8 mouse cellular contexts compared by ENCODE assay signal in genomic region chr9:41581152-41581551, GRCm38 (mm10).
DNase-seq lines count a peak whose midpoint lies in the region; ATAC-seq and TF ChIP-seq lines count a peak whose summit lies in the region.

No protein-coding gene starts in this region.

- WGBS in cerebellum, adult 2 months, result 5% methylated on average over 14 of the region's 14 CpGs
- WGBS in hindbrain, embryonic 12.5 days, result 2% methylated on average over 14 of the region's 14 CpGs
- WGBS in liver, embryonic 15.5 days (ENCODE audit: insufficient replicate concordance), result 3% methylated on average over 14 of the region's 14 CpGs

- H3K4me1 ChIP-seq in cerebellum, adult 2 months (ENCODE audit: control insufficient read depth, insufficient read depth, low read length), result no peaks in the 10 kb centered on the region
- H3K4me1 ChIP-seq in embryonic fibroblast, embryonic 13.5 days (ENCODE audit: control insufficient read depth, insufficient read depth, low read length), result peaks cover 10% of the 10 kb centered on the region
- H3K4me1 ChIP-seq in hindbrain, embryonic 12.5 days, result peaks cover 27% of the 10 kb centered on the region
- no peaks in the 10 kb centered on the region; the same call in 1 of the 2 replicates for H3K4me1 ChIP-seq in liver, embryonic 15.5 days (replicated peaks)

- ATAC-seq in hindbrain, embryonic 12.5 days (ENCODE audit: low FRiP score), result peak; percentile 18; the same call in 1 of the 2 replicates
- ATAC-seq in liver, embryonic 15.5 days (ENCODE audit: insufficient read depth), result no peak
- ATAC-seq in erythroid progenitor cell, adult 5-6 weeks (replicated peaks; ENCODE audit: low FRiP score, poor library complexity, severe bottlenecking), result no peak

- 0 out of 2 replicates have a peak, but pooled peaks cover 1% of the 10 kb centered on the region for H3K36me3 ChIP-seq in hindbrain, embryonic 12.5 days
- H3K36me3 ChIP-seq in liver, embryonic 15.5 days (replicated peaks), result no peaks in the 10 kb centered on the region

- H3K27me3 ChIP-seq in cerebellum, adult 2 months (ENCODE audit: control insufficient read depth, insufficient read depth, low read length), result peaks cover 3% of the 10 kb centered on the region; the same call in 1 of the 2 replicates
- H3K27me3 ChIP-seq in hindbrain, embryonic 12.5 days, result no peaks in the 10 kb centered on the region
- H3K27me3 ChIP-seq in liver, embryonic 15.5 days, result peaks cover 33% of the 10 kb centered on the region

- no peak for DNase-seq in cerebellum, adult 2 months
- DNase-seq in cerebellum, adult 11-12 months, result no peak
- peak; percentile 45 for DNase-seq in MN1 (ENCODE audit: low spot score)
- DNase-seq in skeletal muscle tissue, adult 2 months (ENCODE audit: low read depth, low spot score), result peak; percentile 33

- H3K9ac ChIP-seq in hindbrain, embryonic 12.5 days, result peak overlapping the region; percentile 97
- no peak overlapping the region for H3K9ac ChIP-seq in liver, embryonic 15.5 days

- no peaks in the 10 kb centered on the region for H3K9me3 ChIP-seq in hindbrain, embryonic 12.5 days (replicated peaks)
- H3K9me3 ChIP-seq in liver, embryonic 15.5 days (replicated peaks), result no peaks in the 10 kb centered on the region

- peak overlapping the region; percentile 63 for H3K4me3 ChIP-seq in cerebellum, adult 2 months (replicated peaks; ENCODE audit: insufficient read depth, low read depth, low read length)
- peak overlapping the region; percentile 98 for H3K4me3 ChIP-seq in embryonic fibroblast, embryonic 13.5 days (ENCODE audit: insufficient read depth, low read length)
- H3K4me3 ChIP-seq in hindbrain, embryonic 12.5 days, result peak overlapping the region; percentile 77
- H3K4me3 ChIP-seq in liver, embryonic 15.5 days (replicated peaks), result peak overlapping the region; percentile 14; the same call in 1 of the 2 replicates

- TF ChIP-seq CTCF in cerebellum, adult 2 months (IDR thresholded peaks at IDR 0.05; ENCODE audit: borderline replicate concordance, insufficient read depth, low read depth, low read length), result no peak
- no peak for TF ChIP-seq CTCF in embryonic fibroblast, embryonic 13.5 days (IDR thresholded peaks at IDR 0.05; ENCODE audit: borderline replicate concordance, insufficient read depth, low read length)

- TF ChIP-seq POLR2A in cerebellum, adult 2 months (IDR thresholded peaks at IDR 0.05; ENCODE audit: borderline replicate concordance, insufficient read depth, low read length), result no peak
- TF ChIP-seq POLR2A in embryonic fibroblast, embryonic 13.5 days (IDR thresholded peaks at IDR 0.05; ENCODE audit: low read depth, low read length), result peak; percentile 98

- no peak overlapping the region; the same call in 1 of the 2 replicates for H3K27ac ChIP-seq in cerebellum, adult 2 months (ENCODE audit: insufficient read depth, low read length)
- peak overlapping the region; percentile 95 for H3K27ac ChIP-seq in embryonic fibroblast, embryonic 13.5 days (ENCODE audit: insufficient read depth, low read length)
- peak overlapping the region; percentile 99 for H3K27ac ChIP-seq in hindbrain, embryonic 12.5 days
- no peak overlapping the region for H3K27ac ChIP-seq in liver, embryonic 15.5 days (replicated peaks)

- peak overlapping the region; percentile 59 for H3K4me2 ChIP-seq in hindbrain, embryonic 12.5 days (replicated peaks)
- H3K4me2 ChIP-seq in liver, embryonic 15.5 days, result peak overlapping the region; percentile 36

Comparison
In these comparisons a context has a peak if more than half of its experiments do, and no peak if none do; other contexts are left out.
1. DNase-seq: peak in MN1 (single experiment) and skeletal muscle tissue, adult 2 months (single experiment); none in cerebellum, adult 2 months (0 of 2) and cerebellum, adult 11-12 months (single experiment).
2. H3K27ac ChIP-seq: peak in embryonic fibroblast, embryonic 13.5 days (single experiment) and hindbrain, embryonic 12.5 days (single experiment); none in cerebellum, adult 2 months (single experiment) and liver, embryonic 15.5 days (single experiment).
3. H3K4me3 ChIP-seq: peak in every context shown above with its lines; median percentile 98 in embryonic fibroblast, embryonic 13.5 days; 77 in hindbrain, embryonic 12.5 days; 63 in cerebellum, adult 2 months; 14 in liver, embryonic 15.5 days.